Mouse (Mus musculus) CD4-positive helper T cell, adult 2 months (primary cell): ENCODE results near the gene Babam1.

Experiments used
- DNase-seq: peaks from one replicate; pipeline ENCODE4 v3.0.0-alpha.2; 2012; ENCODE audit warnings: low read depth, missing footprints, low spot score

The Babam1 gene

GRCm38 (mm10) chr8:71381421-71381970 is 15.2 kb upstream of the Babam1 start, which contains the start of gene Nr2f6:
Nr2f6 (minus strand) TSS chr8:71381960.
- peak; percentile 66 for DNase-seq

DNA sequence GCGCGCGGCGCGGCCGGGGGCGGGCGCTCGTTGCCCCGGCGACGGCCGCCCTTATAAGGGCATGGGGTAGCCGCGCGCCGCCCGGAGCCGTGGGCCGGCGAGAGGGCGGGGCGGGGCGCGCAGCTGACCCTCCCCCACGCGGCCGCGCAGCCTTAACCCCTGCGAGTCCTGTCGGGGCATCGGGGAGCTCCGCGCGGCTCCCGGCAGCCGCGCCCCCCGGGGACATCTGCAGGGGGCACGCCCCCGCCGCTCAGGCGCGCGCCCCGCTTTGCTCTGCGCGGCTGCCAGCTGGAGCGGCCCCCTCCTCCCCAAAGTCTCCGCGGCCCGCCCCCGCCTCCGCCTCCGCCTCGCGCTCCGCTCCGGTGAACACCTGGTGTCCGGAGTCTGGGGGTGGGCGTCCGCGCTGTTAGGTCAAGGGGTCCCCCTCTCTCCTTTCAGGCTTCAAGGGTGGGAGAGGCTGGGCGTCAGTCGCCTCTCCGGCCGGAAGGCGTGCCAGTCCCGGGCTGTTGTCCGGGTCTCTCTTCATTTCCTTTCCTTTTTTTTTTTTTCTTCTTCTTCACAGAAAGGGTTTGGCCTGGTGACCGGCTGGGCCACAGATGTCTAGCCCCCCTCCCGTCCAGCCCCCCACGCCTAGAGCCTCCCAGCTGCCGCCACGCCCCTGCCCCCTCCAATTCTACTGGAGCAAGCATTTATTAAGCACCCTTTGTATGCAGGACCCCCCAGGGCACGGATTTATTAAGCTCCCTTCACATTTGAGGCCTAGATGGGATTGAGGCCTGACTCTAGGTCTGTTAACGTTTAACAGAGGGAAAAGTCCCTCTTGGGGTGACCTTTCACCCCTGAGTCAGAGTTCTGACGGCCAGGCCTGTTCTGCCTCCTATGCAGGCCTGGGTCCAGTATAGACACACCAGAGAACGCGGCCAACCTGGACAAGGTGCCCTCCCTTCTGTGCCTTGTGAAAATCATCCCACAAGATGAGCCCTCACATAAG is 14.4 kb upstream of the Babam1 start:
- peak; percentile 83 for DNase-seq

DNA sequence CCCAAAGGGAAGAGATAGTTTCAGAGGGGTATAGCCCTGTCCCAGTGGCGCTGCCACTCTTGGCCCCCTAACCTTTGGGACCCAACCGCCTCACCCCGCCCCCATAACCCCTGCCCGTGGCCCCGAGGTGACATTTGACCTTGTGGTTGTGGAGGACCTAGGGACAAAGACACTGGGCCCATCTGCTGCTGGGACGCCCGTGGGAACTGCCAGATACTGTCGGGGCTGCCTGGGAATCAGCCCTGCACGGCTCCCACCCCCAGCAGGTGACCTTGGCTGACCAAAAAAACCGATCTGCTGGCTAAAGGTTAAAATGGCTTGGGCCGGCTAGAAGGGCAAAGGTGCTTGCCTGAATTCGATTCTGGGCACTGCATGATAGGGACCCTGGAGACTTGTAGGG is 13.3 kb upstream of the Babam1 start:
- no peak for DNase-seq

DNA sequence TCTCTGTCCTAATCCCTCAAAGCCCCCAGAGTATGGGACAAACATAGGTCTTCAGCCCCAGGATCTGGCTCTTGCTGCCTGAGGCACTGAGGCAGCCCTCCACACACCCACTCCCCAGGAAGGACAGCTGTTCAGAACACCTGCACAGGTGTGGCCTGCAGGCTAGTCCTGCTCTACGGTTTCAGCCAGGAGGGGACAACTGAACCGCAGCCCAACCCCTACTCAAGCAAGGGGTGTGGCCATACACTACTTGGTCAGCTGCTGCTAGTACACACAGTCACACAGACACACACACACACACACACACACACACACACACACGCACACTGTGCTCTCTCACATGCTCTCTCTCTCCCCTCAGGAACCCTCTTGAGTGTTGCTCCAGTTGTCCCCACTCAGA is 12.8 kb upstream of the Babam1 start:
- DNase-seq = no peak

GRCm38 (mm10) chr8:71385212-71385835 is 11.3 kb upstream of the Babam1 start:
- no peak for DNase-seq

DNA sequence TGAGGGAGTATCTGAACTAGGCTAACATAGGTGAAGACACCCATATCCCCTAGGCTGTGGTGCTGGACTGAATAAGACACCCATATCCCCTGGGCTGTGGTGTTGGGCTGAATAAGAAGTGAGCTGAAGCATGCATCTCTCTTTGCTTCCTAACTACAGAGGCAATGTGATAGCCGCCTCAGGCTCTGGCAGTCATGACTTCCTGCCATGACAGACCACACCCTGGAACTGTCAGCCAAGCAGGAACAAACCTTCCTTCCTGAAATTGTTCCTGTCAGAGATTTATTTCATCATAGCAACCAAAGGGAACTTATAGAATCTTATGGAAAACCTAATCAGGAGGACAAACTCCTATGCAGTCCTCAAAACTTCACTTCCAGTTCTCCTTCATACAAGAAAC is 8.4 kb upstream of the Babam1 start:
- DNase-seq = no peak

- DNase-seq = no peak
These were observed 5.0 kb upstream of the Babam1 start for GRCm38 (mm10) chr8:71391696-71392095.

DNA sequence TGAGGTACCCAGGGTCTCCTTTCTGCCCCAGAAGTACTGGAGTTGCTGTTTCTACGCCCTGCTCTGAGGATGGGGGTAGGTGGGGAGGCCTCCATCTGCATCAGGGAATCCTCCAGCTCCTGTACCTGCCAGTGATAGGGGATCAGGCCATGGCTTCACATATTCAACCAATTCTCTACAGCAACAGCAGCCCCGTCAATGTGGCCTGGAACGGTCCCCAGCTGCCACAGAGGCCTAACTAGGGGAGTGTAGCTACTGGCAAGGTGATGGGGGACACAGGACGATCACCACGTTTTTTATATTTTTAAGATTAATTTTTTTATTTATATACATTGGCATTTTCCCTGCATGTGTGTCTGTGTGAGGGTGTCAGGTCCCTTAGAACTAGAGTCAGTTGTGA is 4.3 kb upstream of the Babam1 start:
- no peak for DNase-seq

DNA sequence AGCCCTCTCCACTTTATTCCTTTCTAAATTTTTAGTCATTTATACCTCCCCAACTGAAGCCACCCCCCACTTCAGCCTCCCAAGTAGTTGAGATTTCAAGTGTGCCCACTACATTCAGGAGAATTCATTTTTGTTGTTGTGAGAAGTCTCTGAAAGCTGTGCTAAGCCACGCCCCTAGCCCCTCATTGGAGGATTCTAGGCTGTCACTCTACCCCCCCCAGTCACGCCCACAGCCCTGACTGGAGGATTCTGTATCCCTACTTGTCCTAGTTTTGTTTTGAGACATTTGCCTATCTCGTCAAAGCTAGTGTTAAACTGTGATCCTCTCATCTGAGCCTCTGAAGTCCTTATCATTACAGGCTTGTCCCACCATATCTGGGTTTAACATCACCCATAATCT is 3.8 kb upstream of the Babam1 start:
- no peak for DNase-seq

GRCm38 (mm10) chr8:71394481-71394880 is 2.2 kb upstream of the Babam1 start:
- DNase-seq = no peak

- no peak for DNase-seq
These were observed 1.6 kb upstream of the Babam1 start for GRCm38 (mm10) chr8:71395071-71395470.

DNA sequence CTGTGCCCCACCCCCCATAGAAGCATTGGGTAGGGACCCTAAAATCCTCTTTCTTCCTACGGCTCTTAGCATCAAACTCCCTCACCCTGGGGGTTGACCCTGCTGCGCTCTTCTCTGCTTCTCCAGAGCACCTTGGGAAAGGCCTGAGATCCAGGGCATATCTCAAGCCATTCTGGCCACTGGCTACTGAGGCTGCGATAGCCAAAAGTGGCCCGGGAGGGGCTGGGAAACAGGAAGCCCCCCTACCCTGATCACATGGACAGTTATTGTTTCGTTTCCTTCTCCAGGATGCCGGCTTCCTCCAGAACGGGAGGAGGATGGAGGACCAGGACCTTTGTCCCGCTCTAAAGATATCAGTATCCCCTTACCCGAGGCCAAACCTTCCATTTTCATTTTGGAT is 1.0 kb upstream of the Babam1 start, which contains the start of gene Ushbp1:
Gene Ushbp1 (minus strand): TSS at position 174 of the 400 bp plus-strand sequence.
- no peak for DNase-seq

DNA sequence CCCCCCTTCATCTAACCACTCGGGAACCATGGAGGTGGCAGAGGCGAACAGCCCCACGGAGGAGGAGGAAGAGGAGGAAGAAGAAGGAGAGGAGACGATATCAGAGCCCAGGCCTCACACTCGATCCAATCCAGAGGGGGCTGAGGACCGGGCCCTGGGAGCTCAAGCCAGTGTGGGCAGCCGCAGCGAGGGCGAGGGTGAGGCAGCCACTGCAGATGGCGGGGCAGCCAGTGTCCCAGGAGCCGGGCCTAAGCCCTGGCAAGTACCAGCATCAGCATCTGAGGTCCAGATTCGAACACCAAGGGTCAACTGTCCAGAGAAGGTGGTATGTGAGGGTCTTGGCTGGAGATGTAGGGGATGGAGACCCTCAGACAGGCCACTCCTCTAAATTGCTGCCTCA is 1.0 kb downstream of the Babam1 start:
- DNase-seq = no peak

GRCm38 (mm10) chr8:71400826-71401225 is 4.2 kb downstream of the Babam1 start:
- DNase-seq = no peak

DNA sequence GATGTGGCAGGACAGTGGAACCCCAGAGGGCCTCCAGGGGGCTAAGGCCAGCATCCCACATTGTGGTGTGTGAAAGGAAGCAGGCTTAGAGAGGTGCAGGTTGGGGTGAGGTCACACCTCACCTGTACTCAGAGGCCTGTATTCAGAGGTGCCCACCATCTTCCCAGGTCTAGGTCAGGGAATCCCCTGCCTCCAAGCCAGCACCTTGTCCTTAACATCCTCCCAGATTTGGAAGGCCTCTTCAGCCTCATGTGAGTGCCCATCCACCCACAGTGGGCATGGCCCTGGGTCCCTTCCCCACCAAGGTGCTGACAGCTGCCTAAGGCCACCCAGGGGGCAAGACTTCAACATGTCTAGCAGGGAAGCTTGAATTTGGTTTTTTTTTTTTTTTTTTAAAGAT is 4.8 kb downstream of the Babam1 start:
- DNase-seq = no peak

DNA sequence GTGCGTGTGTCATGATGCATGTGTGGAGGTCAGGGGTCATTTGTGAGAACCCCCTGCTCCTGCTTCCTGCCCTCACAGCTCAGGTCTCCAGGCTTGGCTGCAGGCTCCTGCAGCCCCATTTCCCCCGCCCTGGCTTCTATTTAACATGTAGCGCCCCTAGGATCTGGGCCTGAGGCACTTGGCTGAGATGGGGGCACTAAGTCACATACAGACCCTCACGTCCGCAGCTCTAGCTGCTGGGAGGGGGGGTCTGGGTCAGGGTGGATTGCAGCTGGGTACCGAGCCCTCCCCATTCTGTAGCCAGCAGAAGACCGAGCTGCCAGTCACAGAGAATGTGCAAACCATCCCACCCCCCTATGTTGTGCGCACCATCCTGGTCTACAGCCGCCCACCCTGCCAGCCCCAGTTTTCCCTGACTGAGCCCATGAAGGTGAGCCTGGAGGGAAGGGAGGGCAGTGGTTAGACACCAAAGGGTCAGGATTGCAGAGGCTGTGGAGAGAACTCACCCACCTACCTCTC is 5.8 kb downstream of the Babam1 start:
- DNase-seq = no peak

- no peak for DNase-seq
These were observed 6.6 kb downstream of the Babam1 start for GRCm38 (mm10) chr8:71403107-71403885.

GRCm38 (mm10) chr8:71404011-71404410 is 7.3 kb downstream of the Babam1 start:
- DNase-seq = no peak

- no peak for DNase-seq
These were observed 8.3 kb downstream of the Babam1 start for GRCm38 (mm10) chr8:71404951-71405351.

DNA sequence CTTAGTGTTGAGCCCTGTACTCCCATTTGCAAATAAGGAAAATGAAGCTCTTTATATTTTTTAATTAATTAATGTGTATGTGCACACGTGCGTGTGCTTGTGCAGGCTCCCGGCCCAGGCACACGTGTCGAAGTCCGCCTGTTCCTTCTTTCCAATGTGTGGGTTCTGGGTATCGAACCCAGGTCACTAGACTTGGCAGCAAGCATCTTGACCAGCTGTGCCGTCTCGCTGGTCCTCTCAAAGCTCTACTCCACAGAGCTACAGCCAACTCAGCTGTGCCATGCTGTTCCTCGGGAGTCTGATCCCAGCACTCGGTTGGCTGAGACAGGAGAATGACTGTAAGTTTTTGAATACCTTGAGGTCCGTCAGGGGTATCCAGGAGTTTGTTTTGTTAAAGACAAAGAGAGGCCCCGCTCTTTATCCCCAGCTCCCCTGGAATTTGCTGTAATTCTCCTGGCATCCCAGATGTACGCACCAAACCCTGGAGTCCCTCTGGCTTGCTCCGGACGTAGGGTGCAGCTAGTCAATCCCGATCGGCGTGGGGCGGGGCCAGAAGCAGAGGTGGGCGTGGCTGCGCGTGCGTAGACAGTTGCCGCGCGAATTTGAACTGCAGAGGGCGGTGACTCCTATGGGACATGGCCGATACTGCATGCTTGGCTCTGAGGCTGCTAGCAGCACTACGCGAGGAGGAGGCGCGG is 8.9 kb downstream of the Babam1 start, which contains the start of gene Ankle1:
Gene Ankle1 (plus strand): TSS at position 610 of the 698 bp plus-strand sequence.
- peak; percentile 92 for DNase-seq
